Mouse (Mus musculus) heart, adult 2 months (tissue): ENCODE data around the gene Trpm3.

Experiments
- CTCF ChIP-seq: fragments of 200-600 bp; IDR thresholded peaks from 2 replicates; pipeline ENCODE4 v1.8.1; 2022; ENCODE audit warnings: antibody characterized with exemption, mild to moderate bottlenecking, moderate library complexity
- POLR2A ChIP-seq: fragments of 200-500 bp; IDR thresholded peaks from 2 replicates; pipeline ENCODE4 v1.6.1; 2011; ENCODE audit warnings: mild to moderate bottlenecking, low read depth, low read length, control low read depth; ENCODE audit not compliant: insufficient read depth

DNA sequence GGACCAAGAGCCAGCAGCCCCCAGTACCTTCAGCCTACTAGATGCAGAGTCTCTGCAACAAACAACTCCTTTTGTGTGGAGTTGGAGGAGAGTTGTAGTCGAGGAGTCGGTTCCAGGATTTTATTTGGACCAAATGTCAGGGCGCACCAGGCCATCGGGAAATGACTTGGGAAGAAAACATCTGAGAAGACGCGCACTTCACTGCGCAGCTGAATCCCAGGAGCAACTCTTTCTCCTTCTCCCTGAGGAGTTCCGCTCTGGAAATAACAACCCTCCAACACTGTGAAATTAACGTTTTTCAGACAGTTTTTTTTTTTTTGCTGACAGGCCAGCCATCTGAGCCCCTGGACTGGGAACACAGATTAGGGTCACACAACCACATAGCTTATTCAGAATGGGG lies 787.9 kb downstream of the Trpm3 start:
- TF ChIP-seq CTCF = no peak
- TF ChIP-seq POLR2A = 0 out of 2 replicates have a peak, but pooled peaks have one; percentile 17
